Mouse (Mus musculus) midbrain, embryonic 16.5 days (tissue): ENCODE data around the gene Fgfr2. TPM values are rescaled to one million over a fixed set of nuclear protein-coding genes. Genes with fewer than 3 reads are reported as not detected.

Experiments used
- ATAC-seq: fragments of 200-750 bp; cut with Nextera tagmentation; 2 replicates; pipeline ENCODE4 v1.8.0; 2017; ENCODE audit warnings: moderate TSS enrichment
- H3K27ac ChIP-seq: fragments of 300-500 bp; sonication (generic); 2 replicates; pipeline ENCODE4 v1.5.1; 2014; ENCODE audit warnings: mild to moderate bottlenecking, low read length, mixed read lengths
- H3K27me3 ChIP-seq: fragments of 300-500 bp; sonication (generic); 2 replicates; pipeline ENCODE4 v1.6.1; 2014; ENCODE audit warnings: low read depth, low read length, mixed read lengths; ENCODE audit not compliant: control insufficient read depth, insufficient read depth
- H3K36me3 ChIP-seq: fragments of 300-500 bp; sonication (generic); 2 replicates; pipeline ENCODE4 v1.6.1; 2014; ENCODE audit warnings: mild to moderate bottlenecking, low read length, moderate library complexity, mixed read lengths; ENCODE audit not compliant: control insufficient read depth, insufficient read depth
- H3K4me1 ChIP-seq: fragments of 300-500 bp; sonication (generic); 2 replicates; pipeline ENCODE4 v1.6.1; 2014; ENCODE audit warnings: mild to moderate bottlenecking, low read length, mixed read lengths; ENCODE audit not compliant: control insufficient read depth, insufficient read depth
- H3K4me2 ChIP-seq: fragments of 300-500 bp; sonication (generic); 2 replicates; pipeline ENCODE4 v1.6.1; 2014; ENCODE audit warnings: mild to moderate bottlenecking, low read length, mixed read lengths
- H3K4me3 ChIP-seq: fragments of 300-500 bp; sonication (generic); 2 replicates; pipeline ENCODE4 v1.5.1; 2014; ENCODE audit warnings: low read depth, mild to moderate bottlenecking, low read length, moderate library complexity, mixed read lengths
- H3K9ac ChIP-seq: fragments of 300-500 bp; sonication (generic); 2 replicates; pipeline ENCODE4 v1.6.1; 2014; ENCODE audit warnings: low read depth, low read length, mixed read lengths
- H3K9me3 ChIP-seq: fragments of 300-500 bp; sonication (generic); replicated peaks from 2 replicates; pipeline ENCODE4 v1.6.1; 2014; ENCODE audit warnings: mild to moderate bottlenecking, low read length, mixed read lengths; ENCODE audit not compliant: control insufficient read depth, poor library complexity, severe bottlenecking
- WGBS: fragments of 180-500 bp; shearing (Covaris S2); extraction: QIAGEN DNeasy Blood & Tissue Kit; methylation state at CpG from one replicate; pipeline ENCODE4 v1.1.7; 2014; 5-methylcytosine and 5-hydroxymethylcytosine counted together
- polyA plus RNA-seq: library from polyadenylated mRNA; unstranded; fragments of >200 nt; fragmentation: Nextera tagmentation; extraction: Ambion mirVana; gene quantifications from 2 replicates; pipeline ENCODE4 v1.2.1, GENCODE M21; 2015

Gene Fgfr2
- polyA plus RNA-seq, 1 experiment from 2014 or later, result 23.8 TPM

- Histone ChIP-seq H3K4me1 (peaks cover 20% of the 10 kb centered on the region), H3K27me3 (no peaks in the 10 kb centered on the region), H3K36me3 (no peaks in the 10 kb centered on the region), H3K4me3 (no peak overlapping the region), H3K27ac (no peak overlapping the region), H3K4me2 (no peak overlapping the region), H3K9ac (no peak overlapping the region), H3K9me3 (no peaks in the 10 kb centered on the region)
- no peak for ATAC-seq
- WGBS, result 86% methylated on average over 11 of the region's 11 CpGs
Measured at GRCm38 (mm10) chr7:132802691-132803090, 320.5 kb downstream of the Fgfr2 start.

- no peak for ATAC-seq
- Histone ChIP-seq H3K9me3 (no peaks in the 10 kb centered on the region), H3K27me3 (no peaks in the 10 kb centered on the region), H3K27ac (no peak overlapping the region), H3K4me3 (no peak overlapping the region), H3K36me3 (no peaks in the 10 kb centered on the region), H3K9ac (no peak overlapping the region), H3K4me1 (peaks cover 14% of the 10 kb centered on the region), H3K4me2 (no peak overlapping the region)
- 79% methylated on average over 2 of the region's 2 CpGs for WGBS
Measured at GRCm38 (mm10) chr7:132802066-132802465, 321.1 kb downstream of the Fgfr2 start.

- no peak overlapping the region for H3K4me3 ChIP-seq
- WGBS, result 88% methylated on average over 5 of the region's 5 CpGs
- no peak for ATAC-seq
- no peak overlapping the region for H3K9ac ChIP-seq
- no peak overlapping the region for H3K27ac ChIP-seq
- H3K27me3 ChIP-seq, result no peaks in the 10 kb centered on the region
- no peak overlapping the region for H3K4me2 ChIP-seq
- peaks cover 8% of the 10 kb centered on the region for H3K4me1 ChIP-seq
- H3K36me3 ChIP-seq, result no peaks in the 10 kb centered on the region
- no peaks in the 10 kb centered on the region for H3K9me3 ChIP-seq
Measured at GRCm38 (mm10) chr7:132801509-132801908, 321.6 kb downstream of the Fgfr2 start.

- H3K9ac ChIP-seq, result no peak overlapping the region
Measured at GRCm38 (mm10) chr7:132800868-132801267, 322.3 kb downstream of the Fgfr2 start.

GRCm38 (mm10) chr7:132799119-132800016 is 323.8 kb downstream of the Fgfr2 start:
- Histone ChIP-seq H3K4me1 (no peaks in the 10 kb centered on the region), H3K27me3 (no peaks in the 10 kb centered on the region)

More at GRCm38 (mm10) chr7:132800868-132801267, 322.3 kb downstream of the Fgfr2 start:
- 81% methylated on average over 10 of the region's 10 CpGs for WGBS
- Histone ChIP-seq H3K4me2 (no peak overlapping the region), H3K9me3 (no peaks in the 10 kb centered on the region), H3K36me3 (no peaks in the 10 kb centered on the region), H3K27ac (no peak overlapping the region), H3K27me3 (no peaks in the 10 kb centered on the region), H3K4me3 (no peak overlapping the region), H3K4me1 (peaks cover 2% of the 10 kb centered on the region)
- no peak for ATAC-seq

GRCm38 (mm10) chr7:132795141-132795540 is 328.0 kb downstream of the Fgfr2 start:
- no peak overlapping the region for H3K4me2 ChIP-seq
- 94% methylated on average over 5 of the region's 5 CpGs for WGBS
- no peak overlapping the region for H3K9ac ChIP-seq
- H3K4me3 ChIP-seq, result no peak overlapping the region
- ATAC-seq, result no peak
- no peaks in the 10 kb centered on the region for H3K9me3 ChIP-seq
- H3K27me3 ChIP-seq, result no peaks in the 10 kb centered on the region
- H3K27ac ChIP-seq, result no peak overlapping the region
- H3K4me1 ChIP-seq, result no peaks in the 10 kb centered on the region
- H3K36me3 ChIP-seq, result no peaks in the 10 kb centered on the region

More at GRCm38 (mm10) chr7:132799119-132800016, 323.8 kb downstream of the Fgfr2 start:
- H3K4me2 ChIP-seq, result no peak overlapping the region
- H3K4me3 ChIP-seq, result no peak overlapping the region
- ATAC-seq, result no peak
- H3K9ac ChIP-seq, result no peak overlapping the region
- no peaks in the 10 kb centered on the region for H3K36me3 ChIP-seq
- H3K9me3 ChIP-seq, result no peaks in the 10 kb centered on the region
- WGBS, result 88% methylated on average over 5 of the region's 5 CpGs
- H3K27ac ChIP-seq, result no peak overlapping the region

- no peak overlapping the region for H3K9ac ChIP-seq
- no peak for ATAC-seq
- no peak overlapping the region for H3K4me3 ChIP-seq
- no peaks in the 10 kb centered on the region for H3K9me3 ChIP-seq
- no peaks in the 10 kb centered on the region for H3K36me3 ChIP-seq
- no peaks in the 10 kb centered on the region for H3K27me3 ChIP-seq
- WGBS, result 65% methylated on average over 6 of the region's 6 CpGs
- H3K4me2 ChIP-seq, result no peak overlapping the region
- no peaks in the 10 kb centered on the region for H3K4me1 ChIP-seq
- no peak overlapping the region for H3K27ac ChIP-seq
Measured at GRCm38 (mm10) chr7:132793467-132793866, 329.7 kb downstream of the Fgfr2 start.

GRCm38 (mm10) chr7:132790447-132791219 is 332.5 kb downstream of the Fgfr2 start:
- no peak overlapping the region for H3K9ac ChIP-seq
- no peak for ATAC-seq
- 86% methylated on average over 14 of the region's 14 CpGs for WGBS

GRCm38 (mm10) chr7:132788826-132789225 is 334.3 kb downstream of the Fgfr2 start:
- H3K4me2 ChIP-seq, result no peak overlapping the region
- ATAC-seq, result no peak
- H3K4me3 ChIP-seq, result no peak overlapping the region
- H3K36me3 ChIP-seq, result no peaks in the 10 kb centered on the region
- H3K9me3 ChIP-seq, result no peaks in the 10 kb centered on the region
- H3K4me1 ChIP-seq, result peaks cover 11% of the 10 kb centered on the region
- 95% methylated on average over 13 of the region's 13 CpGs for WGBS
- no peaks in the 10 kb centered on the region for H3K27me3 ChIP-seq
- no peak overlapping the region for H3K9ac ChIP-seq
- H3K27ac ChIP-seq, result no peak overlapping the region

More at GRCm38 (mm10) chr7:132790447-132791219, 332.5 kb downstream of the Fgfr2 start:
- Histone ChIP-seq H3K4me1 (peaks cover 9% of the 10 kb centered on the region), H3K9me3 (no peaks in the 10 kb centered on the region), H3K4me3 (no peak overlapping the region), H3K4me2 (no peak overlapping the region), H3K27ac (no peak overlapping the region), H3K36me3 (no peaks in the 10 kb centered on the region), H3K27me3 (no peaks in the 10 kb centered on the region)
